Mouse (Mus musculus) heart, adult 2 months (tissue): Measurements from ENCODE around the gene Trim28.

Source experiments
- CTCF ChIP-seq: fragments of 200-600 bp; IDR thresholded peaks from 2 replicates; pipeline ENCODE4 v1.8.1; 2022; ENCODE audit warnings: antibody characterized with exemption, mild to moderate bottlenecking, moderate library complexity
- POLR2A ChIP-seq: fragments of 200-500 bp; IDR thresholded peaks from 2 replicates; pipeline ENCODE4 v1.6.1; 2011; ENCODE audit warnings: mild to moderate bottlenecking, low read depth, low read length, control low read depth; ENCODE audit not compliant: insufficient read depth

- TF ChIP-seq CTCF (no peak), POLR2A (no peak)
Observed at GRCm38 (mm10) chr7:13053001-13053400, 54.1 kb downstream of the Trim28 start.
